Mouse (Mus musculus) megakaryocyte, embryonic 14.5 days (primary cell): ENCODE measurements around the gene Abca4.

Experiments used
- FLI1 ChIP-seq: IDR thresholded peaks from 2 replicates; pipeline ENCODE4 v1.6.1; 2012; ENCODE audit warnings: low read length, inconsistent platforms, mixed read lengths
- GATA1 ChIP-seq: IDR thresholded peaks from 3 replicates; pipeline ENCODE4 v1.6.1; 2012; ENCODE audit warnings: mixed read lengths, low read length, inconsistent platforms, borderline replicate concordance

DNA sequence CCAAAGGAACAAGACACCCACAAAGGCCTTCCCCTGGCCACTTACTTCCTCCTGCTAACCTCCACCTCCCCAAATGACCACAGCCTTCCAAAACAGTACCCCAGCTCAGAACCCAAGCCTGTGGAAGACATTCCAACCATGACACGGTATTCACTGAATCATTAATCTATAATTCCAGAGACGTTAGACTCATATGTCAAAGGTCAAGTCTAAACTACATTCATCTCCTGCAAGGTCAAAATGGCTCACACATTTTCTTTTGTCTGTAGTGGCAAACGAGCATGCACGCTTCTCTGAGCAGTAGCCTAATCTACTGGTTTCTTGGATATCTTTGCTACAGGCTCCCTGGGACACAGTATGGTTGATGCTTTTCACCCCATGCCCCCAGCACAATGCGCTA is 166.2 kb downstream of the Abca4 start:
- TF ChIP-seq GATA1: no peak
- TF ChIP-seq FLI1: no peak
